Mouse (Mus musculus): ENCODE measurements around the gene Rab6b. TPM values are rescaled to one million over a fixed set of nuclear protein-coding genes. Genes with fewer than 3 reads are reported as not detected.

The Rab6b gene
- polyA plus RNA-seq, 1 experiment from 2014 or later: 2.1 TPM

- ATAC-seq (replicated peaks; ENCODE audit: extremely low read depth, insufficient read depth, low FRiP score): no peak
- no peaks in the 10 kb centered on the region for H3K27me3 ChIP-seq (ENCODE audit: control insufficient read depth, insufficient read depth, low read length)
- H3K4me1 ChIP-seq (ENCODE audit: control insufficient read depth, insufficient read depth, low read length): peaks cover 7% of the 10 kb centered on the region
- no peak overlapping the region for H3K4me3 ChIP-seq (ENCODE audit: low read length)
- 80% methylated on average over 6 of the region's 6 CpGs for WGBS
- H3K36me3 ChIP-seq (ENCODE audit: control insufficient read depth, insufficient read depth): no peaks in the 10 kb centered on the region
- H3K9me3 ChIP-seq (replicated peaks; ENCODE audit: control insufficient read depth, low read length): no peaks in the 10 kb centered on the region
- no peak overlapping the region for H3K4me2 ChIP-seq (ENCODE audit: low read depth, low read length)
- H3K27ac ChIP-seq (ENCODE audit: low read length): no peak overlapping the region
- H3K9ac ChIP-seq (ENCODE audit: low read length): no peak overlapping the region
Measured at GRCm38 (mm10) chr9:103214281-103214680, 102.7 kb downstream of the Rab6b start.

- Histone ChIP-seq H3K27me3 (ENCODE audit: control insufficient read depth, insufficient read depth, low read length) (no peaks in the 10 kb centered on the region), H3K9ac (ENCODE audit: low read length) (no peak overlapping the region), H3K4me1 (ENCODE audit: control insufficient read depth, insufficient read depth, low read length) (no peaks in the 10 kb centered on the region), H3K4me2 (ENCODE audit: low read depth, low read length) (no peak overlapping the region), H3K9me3 (replicated peaks; ENCODE audit: control insufficient read depth, low read length) (no peaks in the 10 kb centered on the region), H3K36me3 (ENCODE audit: control insufficient read depth, insufficient read depth) (no peaks in the 10 kb centered on the region), H3K27ac (ENCODE audit: low read length) (no peak overlapping the region), H3K4me3 (ENCODE audit: low read length) (no peak overlapping the region)
- ATAC-seq (replicated peaks; ENCODE audit: extremely low read depth, insufficient read depth, low FRiP score): no peak
- 89% methylated on average over 7 of the region's 7 CpGs for WGBS
Measured at GRCm38 (mm10) chr9:103224721-103225120, 113.1 kb downstream of the Rab6b start.

- Histone ChIP-seq H3K9ac (ENCODE audit: low read length) (no peak overlapping the region), H3K4me3 (ENCODE audit: low read length) (no peak overlapping the region), H3K27me3 (ENCODE audit: control insufficient read depth, insufficient read depth, low read length) (no peaks in the 10 kb centered on the region), H3K9me3 (replicated peaks; ENCODE audit: control insufficient read depth, low read length) (no peaks in the 10 kb centered on the region), H3K4me1 (ENCODE audit: control insufficient read depth, insufficient read depth, low read length) (peaks cover 3% of the 10 kb centered on the region), H3K36me3 (ENCODE audit: control insufficient read depth, insufficient read depth) (no peaks in the 10 kb centered on the region), H3K27ac (ENCODE audit: low read length) (no peak overlapping the region), H3K4me2 (ENCODE audit: low read depth, low read length) (no peak overlapping the region)
- WGBS: 56% methylated on average over 3 of the region's 3 CpGs
- 0 out of 2 replicates have a peak, but pooled peaks have one; percentile 33 for ATAC-seq (replicated peaks; ENCODE audit: extremely low read depth, insufficient read depth, low FRiP score)
Measured at GRCm38 (mm10) chr9:103225464-103225863, 113.9 kb downstream of the Rab6b start.

GRCm38 (mm10) chr9:103226806-103227205 is 115.2 kb downstream of the Rab6b start:
- H3K4me2 ChIP-seq (ENCODE audit: low read depth, low read length): no peak overlapping the region
- H3K9ac ChIP-seq (ENCODE audit: low read length): no peak overlapping the region
- no peak overlapping the region for H3K27ac ChIP-seq (ENCODE audit: low read length)
- H3K27me3 ChIP-seq (ENCODE audit: control insufficient read depth, insufficient read depth, low read length): no peaks in the 10 kb centered on the region
- WGBS: 87% methylated on average over 15 of the region's 15 CpGs
- no peaks in the 10 kb centered on the region for H3K36me3 ChIP-seq (ENCODE audit: control insufficient read depth, insufficient read depth)
- no peak overlapping the region for H3K4me3 ChIP-seq (ENCODE audit: low read length)
- ATAC-seq (replicated peaks; ENCODE audit: extremely low read depth, insufficient read depth, low FRiP score): no peak
- peaks cover 6% of the 10 kb centered on the region for H3K4me1 ChIP-seq (ENCODE audit: control insufficient read depth, insufficient read depth, low read length)
- no peaks in the 10 kb centered on the region for H3K9me3 ChIP-seq (replicated peaks; ENCODE audit: control insufficient read depth, low read length)

GRCm38 (mm10) chr9:103227760-103228159 is 116.2 kb downstream of the Rab6b start:
- no peak overlapping the region for H3K27ac ChIP-seq (ENCODE audit: low read length)
- no peak overlapping the region for H3K4me3 ChIP-seq (ENCODE audit: low read length)
- ATAC-seq (replicated peaks; ENCODE audit: extremely low read depth, insufficient read depth, low FRiP score): no peak
- 89% methylated on average over 16 of the region's 16 CpGs for WGBS
- no peak overlapping the region for H3K9ac ChIP-seq (ENCODE audit: low read length)
- peaks cover 6% of the 10 kb centered on the region for H3K4me1 ChIP-seq (ENCODE audit: control insufficient read depth, insufficient read depth, low read length)
- no peak overlapping the region for H3K4me2 ChIP-seq (ENCODE audit: low read depth, low read length)
- H3K27me3 ChIP-seq (ENCODE audit: control insufficient read depth, insufficient read depth, low read length): no peaks in the 10 kb centered on the region
- no peaks in the 10 kb centered on the region for H3K9me3 ChIP-seq (replicated peaks; ENCODE audit: control insufficient read depth, low read length)
- no peaks in the 10 kb centered on the region for H3K36me3 ChIP-seq (ENCODE audit: control insufficient read depth, insufficient read depth)

GRCm38 (mm10) chr9:103228370-103229003 is 116.9 kb downstream of the Rab6b start:
- no peaks in the 10 kb centered on the region for H3K9me3 ChIP-seq (replicated peaks; ENCODE audit: control insufficient read depth, low read length)
- peaks cover 6% of the 10 kb centered on the region for H3K4me1 ChIP-seq (ENCODE audit: control insufficient read depth, insufficient read depth, low read length)
- no peak overlapping the region for H3K4me3 ChIP-seq (ENCODE audit: low read length)
- no peak overlapping the region for H3K9ac ChIP-seq (ENCODE audit: low read length)
- no peak for ATAC-seq (replicated peaks; ENCODE audit: extremely low read depth, insufficient read depth, low FRiP score)
- 76% methylated on average over 13 of the region's 13 CpGs for WGBS
- H3K27ac ChIP-seq (ENCODE audit: low read length): no peak overlapping the region
- no peaks in the 10 kb centered on the region for H3K27me3 ChIP-seq (ENCODE audit: control insufficient read depth, insufficient read depth, low read length)
- H3K4me2 ChIP-seq (ENCODE audit: low read depth, low read length): no peak overlapping the region
- no peaks in the 10 kb centered on the region for H3K36me3 ChIP-seq (ENCODE audit: control insufficient read depth, insufficient read depth)

GRCm38 (mm10) chr9:103229037-103229867 is 117.7 kb downstream of the Rab6b start:
- H3K36me3 ChIP-seq (ENCODE audit: control insufficient read depth, insufficient read depth): no peaks in the 10 kb centered on the region
- 83% methylated on average over 15 of the region's 15 CpGs for WGBS
- no peak overlapping the region for H3K4me2 ChIP-seq (ENCODE audit: low read depth, low read length)
- no peaks in the 10 kb centered on the region for H3K9me3 ChIP-seq (replicated peaks; ENCODE audit: control insufficient read depth, low read length)
- peaks cover 6% of the 10 kb centered on the region for H3K4me1 ChIP-seq (ENCODE audit: control insufficient read depth, insufficient read depth, low read length)
- no peak overlapping the region for H3K4me3 ChIP-seq (ENCODE audit: low read length)
- H3K9ac ChIP-seq (ENCODE audit: low read length): no peak overlapping the region
- H3K27ac ChIP-seq (ENCODE audit: low read length): no peak overlapping the region; the same call in 1 of the 2 replicates
- H3K27me3 ChIP-seq (ENCODE audit: control insufficient read depth, insufficient read depth, low read length): no peaks in the 10 kb centered on the region
- no peak for ATAC-seq (replicated peaks; ENCODE audit: extremely low read depth, insufficient read depth, low FRiP score)

GRCm38 (mm10) chr9:103230151-103230951 is 118.8 kb downstream of the Rab6b start, which contains the start of the genes Gm20425 and Trf:
Gene Gm20425, minus strand, starts transcription at chr9:103230307.
Gene Trf, minus strand, starts transcription at chr9:103230444.
- Histone ChIP-seq H3K4me2 (ENCODE audit: low read depth, low read length) (peak within 1 kb of the TSS; percentile 57), H3K9ac (ENCODE audit: low read length) (peak within 1 kb of the TSS; percentile 60), H3K27me3 (ENCODE audit: control insufficient read depth, insufficient read depth, low read length) (no peaks in the 10 kb centered on the region), H3K9me3 (replicated peaks; ENCODE audit: control insufficient read depth, low read length) (no peaks in the 10 kb centered on the region), H3K27ac (ENCODE audit: low read length) (peak within 1 kb of the TSS; percentile 71), H3K4me1 (ENCODE audit: control insufficient read depth, insufficient read depth, low read length) (peaks cover 6% of the 10 kb centered on the region), H3K4me3 (ENCODE audit: low read length) (peak within 1 kb of the TSS; percentile 35), H3K36me3 (ENCODE audit: control insufficient read depth, insufficient read depth) (no peaks in the 10 kb centered on the region)
- 34% methylated on average over 29 of the region's 29 CpGs for WGBS
- peak; percentile 52 for ATAC-seq (replicated peaks; ENCODE audit: extremely low read depth, insufficient read depth, low FRiP score)

Measured in heart, embryonic 16.5 days (tissue).